Mouse (Mus musculus) heart, adult 8-10 months (tissue): ENCODE measurements around the gene Syn3. TPM values are rescaled to one million over a fixed set of nuclear protein-coding genes. Genes with fewer than 3 reads are reported as not detected.

Experiments used
- DNase-seq: peaks from one replicate; pipeline ENCODE4 v3.0.0; 2022; ENCODE audit warnings: low spot score
- total RNA-seq, 4 experiments: library from RNA; stranded (reverse); gene quantifications; 2 replicates each; pipeline ENCODE4 v1.2.4; 2022

The Syn3 gene
- total RNA-seq, 4 experiments from 2014 or later: 0.34 to 0.79 (median 0.47) TPM

GRCm38 (mm10) chr10:86107681-86108080 is 391.0 kb downstream of the Syn3 start:
- no peak for DNase-seq

- DNase-seq: no peak
Measured at GRCm38 (mm10) chr10:86103976-86104375, 394.7 kb downstream of the Syn3 start.

- peak; percentile 46 for DNase-seq
Measured at GRCm38 (mm10) chr10:86100281-86100851, 398.3 kb downstream of the Syn3 start.

DNA sequence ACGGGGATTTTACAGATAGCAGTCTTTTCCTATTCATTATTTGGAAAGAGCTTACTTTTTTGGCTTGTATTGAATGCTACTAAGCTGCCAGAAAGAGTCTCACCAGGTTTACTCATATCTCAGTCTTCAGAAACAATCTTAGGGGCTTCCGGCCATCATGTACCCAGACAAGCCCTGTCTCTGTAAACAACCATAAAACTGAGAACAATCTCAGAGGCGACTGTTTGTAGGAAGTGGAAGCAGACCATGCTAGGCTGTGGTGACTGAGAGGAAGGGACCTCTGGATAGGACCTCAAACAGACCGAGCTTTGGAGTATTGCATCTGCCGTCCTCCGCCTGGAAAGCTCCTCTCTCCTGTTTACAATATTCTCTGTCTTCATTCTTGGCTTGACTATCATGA is 400.3 kb downstream of the Syn3 start:
- DNase-seq: no peak

DNA sequence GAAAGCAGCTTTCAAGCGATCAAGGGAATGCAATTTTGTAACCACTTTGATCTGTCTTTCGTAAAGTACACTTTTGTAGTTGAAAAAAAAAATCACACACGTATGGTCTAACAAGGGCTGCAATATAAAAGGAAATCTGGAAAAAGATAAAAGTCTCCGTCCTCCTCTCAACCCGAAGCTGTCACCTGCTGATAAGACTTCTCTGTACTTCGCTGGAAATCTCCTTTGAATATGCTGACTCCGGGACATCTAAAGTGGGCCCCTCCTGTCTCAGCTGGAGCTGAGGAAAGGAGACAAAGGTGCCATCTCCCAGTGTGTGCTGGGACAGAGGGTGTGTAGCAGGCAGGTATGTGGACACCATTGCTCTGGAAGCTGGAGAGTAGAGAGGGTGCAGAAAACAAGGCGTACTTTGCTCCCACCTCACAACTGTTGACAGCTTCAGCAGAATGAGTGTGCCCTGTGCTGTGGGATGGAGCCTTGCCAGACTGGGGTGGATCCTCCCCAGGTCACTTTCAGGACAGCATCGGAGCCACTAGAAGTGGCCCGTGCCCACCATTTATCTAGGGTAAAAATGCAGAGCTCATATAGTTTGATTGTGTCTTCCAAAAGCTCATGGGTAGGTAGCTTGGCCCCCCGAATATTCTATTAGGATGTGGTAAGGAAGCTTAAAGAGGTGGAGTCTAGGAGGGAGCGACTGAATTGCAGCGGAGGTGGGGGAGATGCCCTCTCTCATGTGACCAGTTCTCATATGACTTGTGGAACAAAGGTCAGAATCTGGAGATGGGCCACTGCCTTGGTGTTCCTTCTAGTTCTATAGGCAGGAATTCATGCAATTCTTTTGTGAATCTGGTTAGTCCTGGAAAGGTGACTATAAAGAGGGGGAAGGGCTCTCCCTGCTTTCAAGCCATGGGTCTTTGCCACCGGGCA is 405.3 kb downstream of the Syn3 start:
- no peak for DNase-seq

GRCm38 (mm10) chr10:86091919-86092318 is 406.8 kb downstream of the Syn3 start:
- DNase-seq: no peak

GRCm38 (mm10) chr10:86079921-86080320 is 418.8 kb downstream of the Syn3 start:
- DNase-seq: no peak

- DNase-seq: no peak
Measured at GRCm38 (mm10) chr10:86078761-86079160, 419.9 kb downstream of the Syn3 start.

GRCm38 (mm10) chr10:86077272-86077671 is 421.4 kb downstream of the Syn3 start:
- no peak for DNase-seq

DNA sequence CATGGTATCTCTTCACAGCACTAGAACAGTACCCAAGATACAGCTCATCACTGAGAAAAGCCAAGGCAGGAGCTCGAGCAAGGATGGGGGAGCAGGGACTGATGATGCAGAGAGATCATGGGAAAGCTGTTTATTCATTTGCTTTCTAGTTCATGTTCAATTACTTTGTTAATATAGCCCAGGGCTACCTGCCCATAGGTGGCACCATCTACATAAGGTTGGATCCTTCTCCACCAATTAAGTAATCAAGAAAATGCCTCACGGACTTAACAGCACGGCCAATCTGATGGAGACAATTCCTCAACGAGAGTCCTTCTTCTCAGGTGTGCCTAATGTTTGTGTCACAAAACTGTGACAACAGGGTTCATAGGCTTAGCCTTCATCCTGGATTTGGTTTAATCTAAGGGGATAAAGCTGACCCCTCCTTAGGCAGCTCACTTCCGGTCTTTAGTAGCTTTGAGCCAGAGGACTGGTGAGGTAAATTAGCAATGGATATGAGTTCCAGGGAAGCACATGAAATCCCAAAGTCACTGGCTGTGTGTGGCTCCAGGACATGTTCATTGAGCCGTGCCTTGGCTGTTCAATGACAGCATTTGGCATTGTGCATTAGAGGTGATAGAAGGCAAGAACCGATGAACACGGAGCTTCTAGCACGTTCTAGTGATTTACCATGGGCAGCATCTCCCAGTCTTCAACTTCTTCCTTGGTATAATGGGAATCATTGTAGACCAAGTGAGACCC is 423.6 kb downstream of the Syn3 start:
- peak; percentile 26 for DNase-seq

- DNase-seq: no peak
Measured at GRCm38 (mm10) chr10:86074134-86074533, 424.6 kb downstream of the Syn3 start.

DNA sequence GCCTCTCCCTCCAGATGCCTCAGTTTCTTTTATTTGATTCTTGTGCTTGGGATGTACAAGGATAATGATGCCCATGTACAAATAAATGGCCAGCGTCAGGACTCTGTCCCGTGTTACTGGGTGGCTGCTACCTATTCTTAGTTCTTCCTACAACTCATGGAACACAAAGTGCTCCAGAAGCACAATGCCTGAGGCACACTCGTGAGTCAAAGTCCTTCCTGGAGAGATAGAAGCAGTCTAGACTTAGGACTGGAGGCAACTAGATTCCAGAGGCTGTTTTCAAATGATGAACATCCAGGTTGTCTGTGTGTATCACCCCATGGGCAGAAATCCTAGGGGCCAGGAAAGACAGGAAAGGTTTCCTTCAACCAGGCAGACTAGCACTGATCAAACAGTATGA is 427.9 kb downstream of the Syn3 start:
- DNase-seq: no peak

- no peak for DNase-seq
Measured at GRCm38 (mm10) chr10:86069341-86069740, 429.4 kb downstream of the Syn3 start.

DNA sequence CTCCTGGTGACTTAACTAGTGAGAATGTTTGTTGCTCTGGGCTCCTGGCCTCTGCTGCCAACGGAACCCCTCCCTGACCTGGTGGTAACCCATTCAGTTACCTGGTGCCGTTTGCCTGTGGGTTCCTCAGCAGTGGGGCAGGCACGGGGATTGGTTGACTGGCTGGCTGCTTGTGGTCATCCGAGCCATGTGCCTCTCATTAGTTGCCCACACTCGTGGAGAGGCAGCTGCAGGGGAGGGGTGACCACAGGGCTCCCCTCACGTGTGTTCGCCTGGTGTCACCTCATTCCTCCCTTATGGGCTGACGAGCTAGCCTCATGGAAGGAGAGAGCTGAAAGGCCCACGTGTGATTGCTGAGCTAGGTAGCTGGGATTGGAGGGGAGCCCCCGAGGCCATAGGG is 430.8 kb downstream of the Syn3 start:
- DNase-seq: no peak

DNA sequence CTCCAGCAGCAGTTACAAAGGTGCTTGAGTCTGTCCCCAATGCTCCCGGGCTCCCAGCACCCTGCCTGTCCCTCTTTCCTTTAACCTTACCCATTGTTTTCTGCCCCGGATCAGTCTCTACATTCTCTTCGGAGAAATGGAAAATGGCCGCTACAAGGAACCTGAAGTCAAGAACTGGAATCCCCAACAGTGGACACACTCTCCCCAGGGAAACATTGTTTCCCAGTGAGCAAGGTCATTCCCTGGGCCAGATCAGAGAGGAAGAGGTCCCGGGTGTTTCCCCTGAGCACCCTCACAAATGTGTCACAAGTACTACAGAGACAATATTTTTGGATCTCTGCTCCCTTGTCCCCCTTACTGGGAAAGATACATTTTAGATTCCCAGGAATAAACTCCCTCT is 432.0 kb downstream of the Syn3 start:
- DNase-seq: peak; percentile 22

GRCm38 (mm10) chr10:86065661-86066060 is 433.0 kb downstream of the Syn3 start:
- no peak for DNase-seq

DNA sequence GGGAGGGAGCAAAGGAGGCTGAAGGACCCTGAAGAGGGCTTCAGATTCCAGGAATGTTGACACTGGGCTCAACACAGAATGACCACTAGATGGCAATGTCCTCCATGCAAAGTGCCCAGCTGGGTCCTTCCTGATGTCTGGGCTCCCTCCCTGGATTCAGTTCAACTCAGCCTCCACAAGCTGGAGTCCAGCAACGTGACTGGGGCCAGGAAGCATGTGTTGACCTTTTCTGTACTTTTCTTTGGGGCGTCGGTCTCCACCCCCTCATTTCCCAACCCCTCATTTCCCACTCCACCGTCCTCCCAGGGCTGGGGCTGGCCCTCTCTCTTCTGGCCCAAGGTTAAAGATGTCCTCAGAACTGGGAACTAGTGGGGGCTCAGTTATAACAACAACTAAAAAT is 433.8 kb downstream of the Syn3 start:
- peak; percentile 91 for DNase-seq

GRCm38 (mm10) chr10:86063018-86063384 is 435.7 kb downstream of the Syn3 start:
- no peak for DNase-seq

- no peak for DNase-seq
Measured at GRCm38 (mm10) chr10:86062261-86063017, 436.3 kb downstream of the Syn3 start.

GRCm38 (mm10) chr10:86060267-86060666 is 438.4 kb downstream of the Syn3 start:
- DNase-seq: no peak

DNA sequence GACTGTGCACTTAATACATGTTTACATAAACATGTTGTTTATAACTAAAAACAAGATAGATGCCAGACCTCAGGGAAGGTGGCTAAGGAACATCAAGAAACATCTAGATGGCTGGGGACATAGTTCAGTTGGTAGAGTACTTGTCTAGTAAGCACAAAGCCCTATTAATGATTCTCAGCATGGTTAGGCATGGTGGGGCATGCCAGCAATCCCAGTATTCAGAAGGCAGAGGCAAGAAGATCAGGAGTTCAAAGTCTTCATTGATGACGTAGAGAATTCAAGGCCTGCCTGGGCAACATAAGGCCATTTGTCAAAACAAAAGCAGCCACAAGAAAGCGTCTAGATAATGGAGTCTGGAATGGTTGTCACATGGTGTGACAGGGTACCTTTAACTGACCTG is 441.0 kb downstream of the Syn3 start:
- DNase-seq: no peak

DNA sequence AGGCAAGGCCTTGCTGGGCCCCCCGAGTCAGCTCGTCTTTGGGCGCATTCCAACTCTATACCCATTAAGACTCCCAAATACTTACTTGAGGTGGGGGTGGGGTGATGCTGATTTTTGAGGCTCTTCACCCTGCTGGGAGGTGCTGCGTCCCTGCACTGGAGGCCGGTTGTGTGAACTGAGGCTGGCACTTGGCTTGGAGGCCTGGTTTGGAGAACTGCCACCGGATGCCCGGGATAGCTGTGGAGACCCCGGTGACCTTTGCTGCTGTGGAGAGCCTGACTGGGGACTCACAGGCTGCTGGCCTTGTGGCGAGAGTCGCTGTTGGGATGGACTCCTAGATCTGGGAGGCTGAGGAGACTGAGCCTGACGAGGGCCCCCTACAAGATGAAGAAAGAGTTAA is 441.4 kb downstream of the Syn3 start:
- DNase-seq: no peak
